Mouse (Mus musculus) embryonic facial prominence, embryonic 13.5 days (tissue): Measurements from ENCODE around the gene Nqo1. TPM values are rescaled to one million over a fixed set of nuclear protein-coding genes. Genes with fewer than 3 reads are reported as not detected.

ENCODE experiments used
- ATAC-seq: fragments of 200-750 bp; cut with Nextera tagmentation; 2 replicates; pipeline ENCODE4 v1.8.0; 2017; ENCODE audit warnings: low read depth; ENCODE audit not compliant: insufficient number of reproducible peaks, insufficient read depth, low FRiP score, low TSS enrichment
- H3K27ac ChIP-seq: fragments of 300-500 bp; sonication (generic); 2 replicates; pipeline ENCODE4 v1.5.1; 2015; ENCODE audit warnings: moderate library complexity, mild to moderate bottlenecking, inconsistent platforms
- H3K27me3 ChIP-seq: fragments of 300-500 bp; sonication (generic); 2 replicates; pipeline ENCODE4 v1.6.1; 2015; ENCODE audit warnings: mild to moderate bottlenecking, inconsistent platforms
- H3K36me3 ChIP-seq: fragments of 300-500 bp; sonication (generic); 2 replicates; pipeline ENCODE4 v1.6.1; 2015; ENCODE audit warnings: mild to moderate bottlenecking, inconsistent platforms
- H3K4me1 ChIP-seq: fragments of 300-500 bp; sonication (generic); 2 replicates; pipeline ENCODE4 v1.6.1; 2015; ENCODE audit warnings: inconsistent platforms
- H3K4me2 ChIP-seq: fragments of 300-500 bp; sonication (generic); 2 replicates; pipeline ENCODE4 v1.6.1; 2015; ENCODE audit warnings: moderate library complexity, mild to moderate bottlenecking, inconsistent platforms
- H3K4me3 ChIP-seq: fragments of 300-500 bp; sonication (generic); 2 replicates; pipeline ENCODE4 v1.5.1; 2015; ENCODE audit warnings: mild to moderate bottlenecking, inconsistent platforms
- H3K9ac ChIP-seq: fragments of 300-500 bp; sonication (generic); 2 replicates; pipeline ENCODE4 v1.6.1; 2015; ENCODE audit warnings: mild to moderate bottlenecking, inconsistent platforms
- H3K9me3 ChIP-seq: fragments of 300-500 bp; sonication (generic); 2 replicates; pipeline ENCODE4 v1.6.1; 2016; ENCODE audit warnings: inconsistent platforms
- WGBS: fragments of 180-500 bp; shearing (Covaris S2); methylation state at CpG from one replicate; pipeline ENCODE4 v1.1.7; 2015; ENCODE audit warnings: mixed read lengths; 5-methylcytosine and 5-hydroxymethylcytosine counted together
- polyA plus RNA-seq: library from polyadenylated mRNA; unstranded; fragments of >200 nt; fragmentation: Nextera tagmentation; extraction: Ambion mirVana; gene quantifications from 2 replicates; pipeline ENCODE4 v1.2.1, GENCODE M21; 2015

Gene Nqo1
- 21.8 and 25.0 TPM in 2 replicates for polyA plus RNA-seq

GRCm38 (mm10) chr8:107403038-107403781 lies at the start of gene Nqo1:
TSS of gene Nqo1 (minus strand) at chr8:107403206.
- H3K4me3 ChIP-seq: peak within 1 kb of the TSS; percentile 41
- H3K4me1 ChIP-seq: peaks cover 46% of the 10 kb centered on the region
- peak within 1 kb of the TSS; percentile 68 for H3K4me2 ChIP-seq
- WGBS: 10% methylated on average over 22 of the region's 22 CpGs
- H3K36me3 ChIP-seq: 0 out of 2 replicates have a peak, but pooled peaks cover 1% of the 10 kb centered on the region
- H3K27ac ChIP-seq: peak within 1 kb of the TSS; percentile 73
- H3K9me3 ChIP-seq: no peaks in the 10 kb centered on the region
- H3K27me3 ChIP-seq: no peaks in the 10 kb centered on the region
- peak; percentile 93 for ATAC-seq
- peak within 1 kb of the TSS; percentile 62 for H3K9ac ChIP-seq

GRCm38 (mm10) chr8:107451414-107452066 lies 48.5 kb upstream of the Nqo1 start:
- Histone ChIP-seq H3K9me3 (no peaks in the 10 kb centered on the region), H3K36me3 (peaks cover 9% of the 10 kb centered on the region), H3K4me3 (no peak overlapping the region), H3K27ac (peak overlapping the region; percentile 66), H3K27me3 (no peaks in the 10 kb centered on the region), H3K9ac (no peak overlapping the region), H3K4me2 (no peak overlapping the region), H3K4me1 (peaks cover 21% of the 10 kb centered on the region)
- WGBS: 75% methylated on average over 13 of the region's 13 CpGs
- no peak for ATAC-seq

DNA sequence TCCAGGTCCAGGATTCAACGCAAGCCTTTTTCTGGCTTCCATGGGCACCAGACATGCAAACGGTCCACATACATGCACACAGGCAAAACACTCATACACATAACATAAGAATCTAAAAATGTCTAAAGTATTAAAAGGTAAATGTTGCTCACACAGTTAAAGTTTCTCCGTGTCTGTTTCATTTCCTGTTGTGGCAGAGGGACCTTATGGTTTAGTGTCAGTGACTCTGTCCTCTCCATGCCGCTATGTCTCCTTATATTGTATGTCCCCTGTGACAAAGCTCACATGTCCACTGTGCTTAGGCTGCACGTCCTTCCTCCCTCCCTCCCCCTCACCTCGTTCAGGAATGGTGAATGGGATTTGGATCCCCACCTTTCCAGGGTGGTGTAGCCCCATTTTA lies 46.6 kb upstream of the Nqo1 start:
- Histone ChIP-seq H3K4me2 (no peak overlapping the region), H3K9me3 (no peaks in the 10 kb centered on the region), H3K27me3 (no peaks in the 10 kb centered on the region), H3K27ac (peak overlapping the region; percentile 34; the same call in 1 of the 2 replicates), H3K4me1 (peaks cover 26% of the 10 kb centered on the region), H3K4me3 (no peak overlapping the region), H3K36me3 (peaks cover 9% of the 10 kb centered on the region), H3K9ac (no peak overlapping the region)
- WGBS: 76% methylated on average over 6 of the region's 6 CpGs
- ATAC-seq: no peak

- Histone ChIP-seq H3K4me1 (peaks cover 29% of the 10 kb centered on the region), H3K36me3 (peaks cover 9% of the 10 kb centered on the region), H3K4me2 (no peak overlapping the region), H3K27ac (peak overlapping the region; percentile 34; the same call in 1 of the 2 replicates), H3K9me3 (no peaks in the 10 kb centered on the region), H3K27me3 (no peaks in the 10 kb centered on the region), H3K4me3 (no peak overlapping the region), H3K9ac (no peak overlapping the region)
- no peak for ATAC-seq
- WGBS: 44% methylated on average over 8 of the region's 8 CpGs
Observed at GRCm38 (mm10) chr8:107449130-107449529, 46.1 kb upstream of the Nqo1 start.

DNA sequence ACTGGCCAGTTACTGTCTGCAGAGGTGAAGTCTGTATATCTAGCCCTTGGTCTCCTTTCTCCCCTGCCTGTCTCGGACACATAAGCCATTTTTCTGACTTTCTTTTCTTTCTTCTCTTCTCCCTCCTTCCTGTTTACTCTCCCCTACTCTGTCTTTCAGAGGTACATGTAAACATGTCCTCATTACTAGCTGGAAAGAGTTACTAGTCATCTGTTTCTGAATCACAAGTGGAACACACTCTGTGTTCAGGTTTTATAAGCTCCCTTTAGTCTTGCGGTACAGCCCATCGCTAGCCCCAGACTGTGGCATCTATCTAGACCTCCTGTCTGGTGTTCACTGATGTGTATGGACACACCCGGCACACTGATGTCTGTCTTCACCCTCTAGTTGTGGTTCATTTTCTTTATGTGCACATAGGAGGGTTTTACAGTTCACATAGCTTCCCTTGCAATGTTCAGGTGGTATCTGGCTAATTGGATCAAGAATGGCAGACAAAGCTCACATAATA lies 45.4 kb upstream of the Nqo1 start:
- Histone ChIP-seq H3K4me1 (peaks cover 29% of the 10 kb centered on the region), H3K27ac (no peak overlapping the region), H3K4me3 (no peak overlapping the region), H3K27me3 (no peaks in the 10 kb centered on the region), H3K4me2 (no peak overlapping the region), H3K36me3 (peaks cover 4% of the 10 kb centered on the region), H3K9ac (no peak overlapping the region), H3K9me3 (no peaks in the 10 kb centered on the region)
- ATAC-seq: no peak
- 70% methylated on average over 4 of the region's 4 CpGs for WGBS

DNA sequence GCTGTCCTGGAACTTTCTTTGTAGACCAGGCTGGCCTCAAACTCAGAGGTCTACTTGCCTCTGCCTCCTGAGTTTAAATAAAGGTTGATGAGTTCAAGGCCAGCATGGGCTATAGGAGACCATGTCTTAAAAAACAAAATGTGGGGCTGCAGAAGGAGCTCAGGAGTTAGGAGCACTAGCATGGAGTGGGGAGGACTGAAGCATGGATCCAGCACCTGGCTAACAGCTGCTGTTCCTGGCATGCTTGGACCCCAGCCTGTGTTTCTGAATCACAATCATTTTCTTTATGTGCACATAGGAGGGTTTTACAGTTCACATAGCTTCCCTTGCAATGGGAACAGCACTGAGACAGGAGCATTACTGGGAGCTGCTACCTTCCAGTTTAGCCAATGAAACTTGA lies 44.7 kb upstream of the Nqo1 start:
- no peaks in the 10 kb centered on the region for H3K36me3 ChIP-seq
- no peak for ATAC-seq
- H3K27ac ChIP-seq: no peak overlapping the region; the same call in 1 of the 2 replicates
- H3K9me3 ChIP-seq: no peaks in the 10 kb centered on the region
- H3K4me3 ChIP-seq: no peak overlapping the region
- no peaks in the 10 kb centered on the region for H3K27me3 ChIP-seq
- peaks cover 29% of the 10 kb centered on the region for H3K4me1 ChIP-seq
- no peak overlapping the region for H3K4me2 ChIP-seq
- no peak overlapping the region for H3K9ac ChIP-seq

DNA sequence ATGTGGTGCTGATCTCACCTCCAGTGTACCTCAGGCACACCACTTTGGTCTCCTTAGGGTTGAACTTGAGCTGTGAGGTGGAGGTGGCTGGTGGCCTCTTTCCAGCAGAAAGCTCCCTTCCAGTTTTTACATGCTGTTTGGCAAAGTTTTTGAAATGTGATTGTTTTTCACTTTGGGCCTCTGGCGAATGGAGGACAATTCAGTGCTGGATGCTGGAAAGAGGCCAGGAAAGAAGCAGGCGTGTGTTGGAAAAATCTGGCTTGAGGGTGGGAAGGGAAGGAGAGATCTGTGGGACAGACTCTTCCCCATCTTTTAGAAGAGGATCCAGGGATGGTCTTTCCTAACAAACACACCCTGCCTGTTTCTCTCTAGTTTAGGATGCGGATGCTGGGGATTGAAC lies 41.6 kb upstream of the Nqo1 start:
- no peak for ATAC-seq
- 0 out of 2 replicates have a peak, but pooled peaks cover 3% of the 10 kb centered on the region for H3K36me3 ChIP-seq
- H3K4me1 ChIP-seq: peaks cover 25% of the 10 kb centered on the region
- H3K4me3 ChIP-seq: no peak overlapping the region
- WGBS: 70% methylated on average over 3 of the region's 3 CpGs
- H3K9ac ChIP-seq: no peak overlapping the region; the same call in 1 of the 2 replicates
- no peaks in the 10 kb centered on the region for H3K27me3 ChIP-seq
- no peak overlapping the region for H3K4me2 ChIP-seq
- H3K9me3 ChIP-seq: no peaks in the 10 kb centered on the region
- H3K27ac ChIP-seq: peak overlapping the region; percentile 49; the same call in 1 of the 2 replicates

DNA sequence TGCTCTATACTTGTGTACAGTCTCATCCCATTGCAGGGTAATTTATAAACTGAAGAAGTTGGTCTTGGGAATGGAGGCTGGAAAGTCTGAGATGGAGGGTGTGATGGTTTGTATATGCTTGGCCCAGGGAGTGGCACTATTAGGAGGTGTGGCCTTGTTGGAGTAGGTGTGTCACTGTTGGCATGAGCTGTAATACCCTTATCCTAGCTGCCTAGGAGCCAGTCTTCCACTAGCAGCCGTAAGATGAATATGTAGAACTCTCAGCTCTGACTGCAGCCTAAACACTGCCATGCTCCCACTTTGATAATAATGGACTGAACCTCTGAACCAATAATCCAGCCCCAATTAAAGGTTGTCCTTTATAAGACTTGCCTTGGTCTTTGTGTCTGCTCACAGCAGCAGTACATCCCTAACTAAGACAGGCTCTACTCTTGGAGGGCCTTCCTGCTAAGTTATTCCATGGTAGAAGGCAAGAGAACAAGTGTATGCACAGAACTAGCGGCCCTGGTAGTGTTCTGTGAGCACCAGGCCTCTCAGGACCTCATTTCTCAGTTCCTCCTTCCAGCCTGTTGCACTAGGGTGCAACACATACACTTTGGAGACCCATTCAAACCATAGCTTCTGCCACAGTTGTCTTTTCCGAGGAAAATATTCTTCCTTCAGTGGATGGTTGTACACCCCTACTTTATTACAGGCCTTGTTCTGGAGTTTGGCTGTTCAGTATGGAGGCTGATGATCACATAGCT lies 37.0 kb upstream of the Nqo1 start:
- H3K9ac ChIP-seq: no peak overlapping the region

GRCm38 (mm10) chr8:107437711-107438110 lies 34.7 kb upstream of the Nqo1 start:
- Histone ChIP-seq H3K4me2 (peak overlapping the region; percentile 75; the same call in 1 of the 2 replicates), H3K27ac (no peak overlapping the region), H3K36me3 (0 out of 2 replicates have a peak, but pooled peaks cover 3% of the 10 kb centered on the region), H3K4me3 (no peak overlapping the region), H3K9me3 (no peaks in the 10 kb centered on the region), H3K27me3 (no peaks in the 10 kb centered on the region), H3K4me1 (peaks cover 9% of the 10 kb centered on the region), H3K9ac (peak overlapping the region; percentile 6; the same call in 1 of the 2 replicates)
- no peak for ATAC-seq
- WGBS: 84% methylated on average over 2 of the region's 2 CpGs

More for the DNA sequence above, 37.0 kb upstream of the Nqo1 start:
- H3K4me1 ChIP-seq: peaks cover 16% of the 10 kb centered on the region
- no peaks in the 10 kb centered on the region for H3K9me3 ChIP-seq
- ATAC-seq: no peak
- WGBS: 88% methylated on average over 3 of the region's 3 CpGs
- no peak overlapping the region for H3K4me3 ChIP-seq
- H3K36me3 ChIP-seq: 0 out of 2 replicates have a peak, but pooled peaks cover 3% of the 10 kb centered on the region
- no peak overlapping the region for H3K4me2 ChIP-seq
- no peak overlapping the region for H3K27ac ChIP-seq
- no peaks in the 10 kb centered on the region for H3K27me3 ChIP-seq

DNA sequence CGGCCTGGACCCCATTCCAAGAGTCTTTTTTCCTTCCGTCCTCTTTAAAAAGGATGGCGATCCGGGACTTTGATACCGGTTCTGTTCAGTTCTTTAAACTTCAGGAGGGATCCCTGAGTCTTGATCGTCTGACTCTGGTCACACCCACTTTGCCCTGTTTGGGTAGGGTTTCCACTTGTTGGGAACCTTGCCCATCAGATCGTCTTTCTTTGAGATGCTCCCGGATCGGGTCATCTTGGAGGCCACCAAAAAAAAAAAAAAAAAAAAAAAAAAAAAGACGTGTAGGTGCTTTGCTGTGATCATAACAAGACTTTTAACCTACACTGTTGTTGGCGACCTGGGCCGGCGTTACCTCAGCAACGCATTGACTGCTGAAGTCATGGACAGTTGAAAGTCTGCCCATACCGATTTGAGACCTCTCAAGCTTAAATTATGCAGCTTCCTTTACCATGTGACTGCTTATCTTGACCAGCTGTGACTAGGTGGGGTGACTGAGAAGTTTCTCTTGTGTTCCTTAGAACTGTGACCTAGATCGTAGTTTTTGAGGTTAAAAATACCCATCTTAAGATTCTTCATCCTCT lies 33.9 kb upstream of the Nqo1 start:
- ATAC-seq: no peak
- Histone ChIP-seq H3K27ac (peak overlapping the region; percentile 88), H3K4me2 (peak overlapping the region; percentile 75), H3K4me3 (peak overlapping the region; percentile 78), H3K4me1 (peaks cover 9% of the 10 kb centered on the region), H3K36me3 (0 out of 2 replicates have a peak, but pooled peaks cover 3% of the 10 kb centered on the region), H3K27me3 (no peaks in the 10 kb centered on the region), H3K9ac (peak overlapping the region; percentile 91), H3K9me3 (no peaks in the 10 kb centered on the region)
- WGBS: 14% methylated on average over 16 of the region's 16 CpGs
